Mouse (Mus musculus): Measurements from ENCODE around the gene Pla2g2e. TPM values are rescaled to one million over a fixed set of nuclear protein-coding genes. Genes with fewer than 3 reads are reported as not detected.
A peak's percentile ranks its signal among the peaks of the same experiment; 100 is the strongest.

Gene Pla2g2e
- polyA plus RNA-seq, 1 experiment from 2014 or later, result not detected

DNA sequence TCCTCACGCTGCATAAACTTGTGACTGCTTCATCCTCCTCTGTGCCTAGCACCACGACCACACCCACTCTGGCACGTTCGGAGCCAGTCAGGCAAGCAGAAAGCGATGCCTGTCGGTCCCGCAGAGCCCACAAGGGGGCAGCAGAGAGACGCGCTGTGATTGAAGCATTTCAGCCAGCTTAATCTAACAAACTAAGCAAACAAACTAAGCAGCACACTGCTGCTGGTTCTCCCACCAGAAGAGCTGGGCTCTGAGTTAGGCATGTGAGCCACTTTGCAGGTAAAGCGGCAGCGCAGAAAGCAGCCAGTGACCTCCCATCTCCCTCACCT lies 44.4 kb downstream of the Pla2g2e start:
- Histone ChIP-seq H3K4me1 (replicated peaks) (peaks cover 32% of the 10 kb centered on the region), H3K4me2 (peak overlapping the region; percentile 51), H3K27ac (replicated peaks) (peak overlapping the region; percentile 50), H3K9ac (peak overlapping the region; percentile 27; the same call in 1 of the 2 replicates), H3K27me3 (no peaks in the 10 kb centered on the region), H3K9me3 (0 out of 2 replicates have a peak, but pooled peaks cover 3% of the 10 kb centered on the region), H3K36me3 (no peaks in the 10 kb centered on the region), H3K4me3 (peak overlapping the region; percentile 21)
- ATAC-seq (ENCODE audit: low read depth), result peak; percentile 90
- WGBS, result 2% methylated on average over 11 of the region's 11 CpGs

- Histone ChIP-seq H3K27ac (replicated peaks) (no peak overlapping the region), H3K4me2 (no peak overlapping the region), H3K9ac (no peak overlapping the region), H3K27me3 (no peaks in the 10 kb centered on the region), H3K4me3 (no peak overlapping the region), H3K36me3 (no peaks in the 10 kb centered on the region), H3K4me1 (replicated peaks) (peaks cover 31% of the 10 kb centered on the region), H3K9me3 (no peaks in the 10 kb centered on the region)
- 44% methylated on average over 2 of the region's 2 CpGs for WGBS
- no peak for ATAC-seq (ENCODE audit: low read depth)
Observed at GRCm38 (mm10) chr4:138925561-138925960, 47.8 kb downstream of the Pla2g2e start.

Other genes starting within 250 kb of the Pla2g2e start
- 0.21 and 0.48 TPM in 2 replicates for gene Vwa5b1, start 242.1 kb upstream of the Pla2g2e start, polyA plus RNA-seq (2015; fragmentation: Nextera tagmentation; extraction: Ambion mirVana)
- 0.39 and 0.84 TPM in 2 replicates for gene Pla2g2c, start 153.2 kb upstream of the Pla2g2e start, polyA plus RNA-seq (2015; fragmentation: Nextera tagmentation; extraction: Ambion mirVana)
- gene Ubxn10, start 140.8 kb upstream of the Pla2g2e start, polyA plus RNA-seq (2015; fragmentation: Nextera tagmentation; extraction: Ambion mirVana), result 1.9 and 2.6 TPM in 2 replicates
- not detected in 2 replicates for gene Pla2g2f, start 120.3 kb upstream of the Pla2g2e start, polyA plus RNA-seq (2015; fragmentation: Nextera tagmentation; extraction: Ambion mirVana)
- gene Pla2g2d, start 102.2 kb upstream of the Pla2g2e start, polyA plus RNA-seq (2015; fragmentation: Nextera tagmentation; extraction: Ambion mirVana), result 1.1 and 2.6 TPM in 2 replicates
- 0.28 TPM in 1 of 2 replicates, not detected in the other for gene Pla2g5, start 14.5 kb upstream of the Pla2g2e start, polyA plus RNA-seq (2015; fragmentation: Nextera tagmentation; extraction: Ambion mirVana)
- gene Gm13030, start 4.0 kb upstream of the Pla2g2e start, polyA plus RNA-seq (2015; fragmentation: Nextera tagmentation; extraction: Ambion mirVana), result not detected in 2 replicates
- gene Otud3, start 36.0 kb downstream of the Pla2g2e start, polyA plus RNA-seq (2015; fragmentation: Nextera tagmentation; extraction: Ambion mirVana), result 3.0 and 3.7 TPM in 2 replicates
- gene Rnf186, start 89.2 kb downstream of the Pla2g2e start, polyA plus RNA-seq (2015; fragmentation: Nextera tagmentation; extraction: Ambion mirVana), result not detected in 2 replicates
- 0.80 and 1.2 TPM in 2 replicates for gene Tmco4, start 94.9 kb downstream of the Pla2g2e start, polyA plus RNA-seq (2015; fragmentation: Nextera tagmentation; extraction: Ambion mirVana)
- 0.45 and 0.60 TPM in 2 replicates for gene Htr6, start 197.6 kb downstream of the Pla2g2e start, polyA plus RNA-seq (2015; fragmentation: Nextera tagmentation; extraction: Ambion mirVana)
- gene Nbl1, start 215.1 kb downstream of the Pla2g2e start, polyA plus RNA-seq (2015; fragmentation: Nextera tagmentation; extraction: Ambion mirVana), result 49.1 and 59.7 TPM in 2 replicates

All from neural tube, embryonic 13.5 days (tissue).